Mouse (Mus musculus): ENCODE data around the gene Suz12.
"Not testable (repeated sequence)": the region's sequence is repeated elsewhere in the genome, so short reads cannot be mapped to it uniquely, and the experiment has no call there.

DNA sequence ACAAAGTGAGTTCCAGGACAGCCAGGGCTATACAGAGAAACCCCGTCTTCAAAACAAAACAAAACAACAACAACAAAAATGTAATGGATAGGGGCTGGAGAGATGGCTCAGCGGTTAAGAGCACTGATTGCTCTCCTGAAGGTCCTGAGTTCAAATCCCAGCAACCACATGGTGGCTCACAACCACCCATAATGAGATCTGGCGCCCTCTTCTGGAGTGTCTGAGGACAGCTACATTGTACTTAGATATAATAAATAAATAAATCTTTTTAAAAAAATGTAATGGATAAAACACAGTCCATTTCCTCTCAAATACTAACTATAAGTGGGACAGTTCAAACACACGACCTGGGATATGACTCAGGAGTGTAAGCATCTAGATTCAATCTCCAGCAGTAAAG lies 73.5 kb downstream of the Suz12 start:
- not testable (repeated sequence) for TF ChIP-seq POLR2A (IDR thresholded peaks at IDR 0.05; ENCODE audit: borderline replicate concordance, insufficient read depth, low read length); CTCF (IDR thresholded peaks at IDR 0.05; ENCODE audit: borderline replicate concordance, insufficient read depth, low read depth, low read length)
